Mouse (Mus musculus) G1E (cell line): ENCODE results near the gene Cdh15. TPM values are rescaled to one million over a fixed set of nuclear protein-coding genes. Genes with fewer than 3 reads are reported as not detected.

ENCODE experiments used
- ATAC-seq: 2 replicates; pipeline ENCODE4 v1.8.0; 2016; ENCODE audit warnings: mild to moderate bottlenecking; ENCODE audit not compliant: insufficient number of reproducible peaks, poor library complexity, low FRiP score, severe bottlenecking; ENCODE audit errors: extremely low read depth
- DNase-seq: peaks from one replicate; pipeline ENCODE4 v3.0.0; 2012; ENCODE audit warnings: low spot score
- H3K27me3 ChIP-seq: 2 replicates; pipeline ENCODE4 v1.6.1; 2012; ENCODE audit warnings: mild to moderate bottlenecking, low read length, inconsistent platforms; ENCODE audit not compliant: insufficient read depth
- H3K36me3 ChIP-seq: replicated peaks from 2 replicates; pipeline ENCODE3; 2012; ENCODE audit warnings: mild to moderate bottlenecking, inconsistent platforms
- H3K4me1 ChIP-seq: 2 replicates; pipeline ENCODE4 v1.6.1; 2012; ENCODE audit warnings: low read depth, low read length, inconsistent platforms, mixed read lengths; ENCODE audit not compliant: insufficient read depth
- H3K4me3 ChIP-seq: 2 replicates; pipeline ENCODE4 v1.5.1; 2012; ENCODE audit warnings: low read depth, mild to moderate bottlenecking, inconsistent platforms, low read length, moderate library complexity, mixed read lengths
- H3K9me3 ChIP-seq: replicated peaks from 2 replicates; pipeline ENCODE4 v1.6.1; 2012; ENCODE audit warnings: inconsistent platforms
- CTCF ChIP-seq: IDR thresholded peaks from 2 replicates; pipeline ENCODE4 v1.5.1; 2012; ENCODE audit warnings: low read depth, low read length, inconsistent platforms, mixed read lengths
- GATA1 ChIP-seq: IDR thresholded peaks from 2 replicates; pipeline ENCODE4 v1.6.1; 2012; ENCODE audit warnings: borderline replicate concordance, low read length, inconsistent platforms, mixed read lengths
- GATA2 ChIP-seq: IDR thresholded peaks from 2 replicates; pipeline ENCODE4 v1.6.1; 2012; ENCODE audit warnings: low read depth, low read length, inconsistent platforms, borderline replicate concordance
- POLR2AphosphoS5 ChIP-seq: IDR thresholded peaks from 2 replicates; pipeline ENCODE4 v1.6.1; 2012; ENCODE audit warnings: low read depth, low read length, inconsistent platforms; ENCODE audit not compliant: insufficient replicate concordance
- TAL1 ChIP-seq: conservative IDR thresholded peaks from 2 replicates; pipeline ENCODE4 v1.6.1; 2012; ENCODE audit warnings: low read depth, low read length, inconsistent platforms, mixed read lengths
- polyA plus RNA-seq: library from polyadenylated mRNA; stranded (reverse); fragments of >175 nt; gene quantifications from 2 replicates; pipeline ENCODE4 v1.2.3, GENCODE M21; 2012
- total RNA-seq, 2 experiments: library from RNA; stranded (forward) in 1 of 2; stranded (reverse) in 1 of 2; fragments of 200-1000 nt in 1 of 2; fragments of >200 nt in 1 of 2; fragmentation: Nextera tagmentation in 1 of 2; gene quantifications; 2 replicates each; pipeline ENCODE4 v1.2.3; 2014 to 2017

The Cdh15 gene
- total and polyA plus RNA-seq, 3 experiments, result not detected

- TF ChIP-seq CTCF, result no peak
- TF ChIP-seq TAL1, result no peak
- no peak for TF ChIP-seq GATA1
- no peak for TF ChIP-seq POLR2AphosphoS5
- no peak for TF ChIP-seq GATA2
- H3K9me3 ChIP-seq, result no peaks in the 10 kb centered on the region
- DNase-seq, result no peak
- ATAC-seq, result no peak
- H3K36me3 ChIP-seq, result no peaks in the 10 kb centered on the region
- no peak overlapping the region for H3K4me3 ChIP-seq
- H3K27me3 ChIP-seq, result peaks cover 96% of the 10 kb centered on the region
- peaks cover 6% of the 10 kb centered on the region for H3K4me1 ChIP-seq
Observed at GRCm38 (mm10) chr8:122850641-122851240, 3.0 kb downstream of the Cdh15 start.

GRCm38 (mm10) chr8:122851692-122852545 is 4.2 kb downstream of the Cdh15 start:
- no peak for TF ChIP-seq GATA2
- TF ChIP-seq GATA1, result no peak
- TF ChIP-seq TAL1, result no peak
- no peak for TF ChIP-seq CTCF
- TF ChIP-seq POLR2AphosphoS5, result no peak
- H3K4me1 ChIP-seq, result peaks cover 6% of the 10 kb centered on the region
- ATAC-seq (no peak), DNase-seq (no peak)
- H3K36me3 ChIP-seq, result no peaks in the 10 kb centered on the region
- peaks cover 94% of the 10 kb centered on the region for H3K27me3 ChIP-seq
- no peaks in the 10 kb centered on the region for H3K9me3 ChIP-seq
- no peak overlapping the region for H3K4me3 ChIP-seq

DNA sequence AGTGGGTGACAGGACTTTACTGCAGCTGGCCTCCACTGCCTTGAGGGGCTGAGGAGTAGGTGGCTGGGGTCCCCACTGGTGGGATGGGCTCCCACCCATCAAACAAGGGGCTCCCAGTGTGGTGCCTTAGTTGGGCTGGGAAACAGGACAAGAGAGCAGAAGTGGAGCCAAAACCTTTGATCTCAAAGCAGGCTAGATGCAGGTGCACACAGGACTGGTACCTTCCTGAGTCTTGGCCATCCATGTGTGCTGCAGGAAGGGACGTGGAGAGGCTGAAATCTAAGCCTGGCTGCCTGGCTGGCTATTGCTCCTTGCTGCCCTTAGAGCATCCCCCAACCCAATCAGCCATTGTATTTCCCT is 4.8 kb downstream of the Cdh15 start:
- Histone ChIP-seq H3K9me3 (no peaks in the 10 kb centered on the region), H3K4me1 (peaks cover 6% of the 10 kb centered on the region), H3K27me3 (peaks cover 94% of the 10 kb centered on the region), H3K36me3 (no peaks in the 10 kb centered on the region), H3K4me3 (no peak overlapping the region)
- TF ChIP-seq TAL1 (no peak), GATA2 (no peak), CTCF (no peak), GATA1 (no peak), POLR2AphosphoS5 (no peak)
- ATAC-seq (no peak), DNase-seq (no peak)

GRCm38 (mm10) chr8:122853340-122853771 is 5.6 kb downstream of the Cdh15 start:
- DNase-seq, result no peak
- Histone ChIP-seq H3K4me3 (no peak overlapping the region), H3K27me3 (peaks cover 89% of the 10 kb centered on the region), H3K4me1 (peaks cover 2% of the 10 kb centered on the region), H3K36me3 (no peaks in the 10 kb centered on the region), H3K9me3 (no peaks in the 10 kb centered on the region)
- ATAC-seq, result no peak
- TF ChIP-seq GATA1, result no peak
- no peak for TF ChIP-seq TAL1
- TF ChIP-seq POLR2AphosphoS5, result no peak

DNA sequence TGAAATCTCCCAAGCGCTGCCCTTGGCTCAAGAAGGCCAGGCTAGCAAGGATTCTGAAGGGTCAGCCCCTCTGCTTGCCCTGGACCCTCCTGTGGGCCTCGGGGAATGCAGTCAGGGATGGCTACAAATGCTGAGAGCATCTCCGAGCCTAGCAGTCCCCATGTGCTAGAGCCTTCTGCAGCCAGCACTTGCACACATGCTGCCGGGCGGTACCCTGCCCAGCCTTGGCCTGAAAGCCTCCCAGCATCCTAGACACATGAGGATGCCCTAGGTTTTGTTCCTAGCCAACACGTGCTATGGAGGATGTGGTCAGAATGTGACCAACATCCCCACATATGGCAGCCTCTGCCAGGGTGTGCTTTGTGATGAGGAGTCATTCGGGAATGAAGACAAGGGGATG is 6.6 kb downstream of the Cdh15 start:
- peaks cover 84% of the 10 kb centered on the region for H3K27me3 ChIP-seq
- no peak for TF ChIP-seq GATA2
- no peak for TF ChIP-seq GATA1
- no peak for TF ChIP-seq TAL1
- TF ChIP-seq CTCF, result no peak
- no peak for TF ChIP-seq POLR2AphosphoS5
- ATAC-seq, result no peak

GRCm38 (mm10) chr8:122855123-122855522 is 7.4 kb downstream of the Cdh15 start:
- TF ChIP-seq CTCF, result no peak
- TF ChIP-seq TAL1, result no peak
- TF ChIP-seq GATA2, result no peak
- TF ChIP-seq GATA1, result no peak
- TF ChIP-seq POLR2AphosphoS5, result no peak
- no peaks in the 10 kb centered on the region for H3K36me3 ChIP-seq
- DNase-seq (no peak), ATAC-seq (no peak)
- H3K4me3 ChIP-seq, result no peak overlapping the region
- no peaks in the 10 kb centered on the region for H3K9me3 ChIP-seq
- peaks cover 5% of the 10 kb centered on the region for H3K4me1 ChIP-seq
- H3K27me3 ChIP-seq, result peaks cover 81% of the 10 kb centered on the region

More for the DNA sequence above, 6.6 kb downstream of the Cdh15 start:
- Histone ChIP-seq H3K36me3 (no peaks in the 10 kb centered on the region), H3K4me3 (no peak overlapping the region), H3K4me1 (no peaks in the 10 kb centered on the region; the same call in 1 of the 2 replicates), H3K9me3 (no peaks in the 10 kb centered on the region)
- DNase-seq, result no peak
